Mouse (Mus musculus) adrenal gland, postnatal 36 days (tissue): ENCODE data around the gene Entr1. TPM values are rescaled to one million over a fixed set of nuclear protein-coding genes. Genes with fewer than 3 reads are reported as not detected.

ENCODE experiments used
- DNase-seq, 2 experiments: peaks; one replicate each; pipeline ENCODE4 v3.0.0; 2021; ENCODE audit warnings: mixed read lengths in 1 of 2
- long read RNA-seq, 2 experiments: library from polyadenylated mRNA; stranded (forward); transcript quantifications; one replicate each; pipeline ENCODE4 v2.0.0; 2021; ENCODE audit warnings: borderline sequencing depth in 2 of 2
- total RNA-seq, 2 experiments: library from RNA; stranded (reverse); gene quantifications; 2 replicates each; pipeline ENCODE4 v1.2.3; 2021

The Entr1 gene
- total RNA-seq: 100 to 1,000 TPM in 1 of 2 experiments, 10 to 100 TPM in 1; 97.9 to 102 TPM
- long read RNA-seq, experiment 1, transcript Entr1-201 (9 exons, 2,031 nt): minor isoform, 34 of 149 reads
- long read RNA-seq, experiment 1, transcript Entr1-204 (10 exons, 2,193 nt): minor isoform, 10 of 149 reads
- long read RNA-seq, experiment 1, transcript Entr1-202 (8 exons, 1,955 nt): major isoform, 35 of 149 reads
- long read RNA-seq, experiment 1, partial matches to known transcripts: 18 of 149 reads
- long read RNA-seq, experiment 1, other reads (novel, unspliced or antisense): 50 of 149 reads
- long read RNA-seq, experiment 2, transcript Entr1-201 (9 exons, 2,031 nt): major isoform, 14 of 51 reads
- long read RNA-seq, experiment 2, transcript Entr1-202 (8 exons, 1,955 nt): minor isoform, 13 of 51 reads
- long read RNA-seq, experiment 2, partial matches to known transcripts: 2 of 51 reads
- long read RNA-seq, experiment 2, other reads (novel, unspliced or antisense): 17 of 51 reads

DNA sequence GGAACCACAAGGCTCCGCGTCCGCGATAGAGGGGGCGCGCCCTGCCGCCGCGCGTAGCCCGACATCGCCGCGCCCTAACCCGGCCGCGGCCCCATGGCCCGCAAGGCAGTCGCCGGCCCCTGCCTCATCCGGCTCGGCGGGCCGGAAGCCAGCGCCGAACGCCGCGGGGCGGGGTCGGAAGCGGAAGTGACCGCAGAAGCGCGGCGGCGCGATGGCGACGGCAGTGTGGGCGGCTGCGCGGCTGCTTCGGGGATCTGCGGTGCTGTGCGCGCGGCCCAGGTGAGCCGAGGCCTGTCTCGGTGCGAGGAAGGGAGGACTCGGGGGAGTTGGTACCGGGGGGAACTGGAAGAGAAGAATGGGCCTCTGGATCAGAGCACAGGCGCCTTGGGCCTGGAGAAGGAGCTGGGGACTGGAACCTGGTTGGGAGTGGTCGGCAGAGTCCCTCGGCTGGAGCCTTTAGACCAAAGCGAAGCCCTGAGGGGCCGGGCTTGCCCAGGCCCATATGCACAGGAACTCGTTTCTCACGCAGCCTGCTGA lies at the start of gene Entr1, which contains the start of gene Pmpca:
TSS of gene Entr1 (minus strand) at position 163 of the 537 bp plus-strand sequence.
TSS of gene Pmpca (plus strand) at position 186 of the 537 bp plus-strand sequence.
- peak; percentile 90 to 93 for DNase-seq

DNA sequence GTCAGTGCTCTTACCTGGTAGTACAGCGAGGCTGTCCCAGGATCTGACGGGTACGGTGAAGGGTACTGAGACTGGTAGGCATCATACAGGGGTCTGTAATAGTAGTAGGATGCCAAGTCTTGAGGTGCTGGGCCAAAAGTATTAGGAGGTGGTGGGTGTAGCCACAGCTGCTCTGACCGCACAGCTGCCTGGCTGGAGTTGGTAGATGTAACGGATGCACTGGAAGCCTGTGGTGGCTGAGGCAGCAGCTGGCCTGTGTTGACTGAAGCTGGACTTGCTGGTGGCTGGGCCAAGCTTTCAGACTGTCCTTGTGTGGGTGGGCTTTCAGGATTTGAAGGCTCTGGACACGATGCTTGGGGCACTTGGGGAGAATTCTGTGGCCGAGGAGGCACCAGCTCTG lies 49.3 kb upstream of the Entr1 start:
- no peak for DNase-seq

DNA sequence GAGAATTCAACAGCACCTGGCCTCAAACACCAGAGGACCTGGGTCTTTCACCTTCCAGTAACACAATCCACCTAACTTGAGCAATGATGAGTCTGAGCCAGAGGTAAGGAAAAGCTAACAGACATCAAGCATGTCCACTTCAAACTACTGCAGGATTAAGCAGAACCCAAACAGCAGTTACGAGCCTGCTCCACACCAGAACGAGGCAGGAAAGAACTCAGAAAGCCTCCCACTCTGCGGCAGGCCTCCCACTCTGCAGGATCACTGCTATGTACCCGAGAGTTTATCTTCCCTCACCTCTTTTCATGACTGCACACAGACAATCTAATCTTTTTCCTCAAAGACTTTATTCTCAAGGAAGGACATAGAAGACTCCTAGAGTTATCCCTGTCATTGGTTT lies 48.1 kb upstream of the Entr1 start:
- no peak for DNase-seq

DNA sequence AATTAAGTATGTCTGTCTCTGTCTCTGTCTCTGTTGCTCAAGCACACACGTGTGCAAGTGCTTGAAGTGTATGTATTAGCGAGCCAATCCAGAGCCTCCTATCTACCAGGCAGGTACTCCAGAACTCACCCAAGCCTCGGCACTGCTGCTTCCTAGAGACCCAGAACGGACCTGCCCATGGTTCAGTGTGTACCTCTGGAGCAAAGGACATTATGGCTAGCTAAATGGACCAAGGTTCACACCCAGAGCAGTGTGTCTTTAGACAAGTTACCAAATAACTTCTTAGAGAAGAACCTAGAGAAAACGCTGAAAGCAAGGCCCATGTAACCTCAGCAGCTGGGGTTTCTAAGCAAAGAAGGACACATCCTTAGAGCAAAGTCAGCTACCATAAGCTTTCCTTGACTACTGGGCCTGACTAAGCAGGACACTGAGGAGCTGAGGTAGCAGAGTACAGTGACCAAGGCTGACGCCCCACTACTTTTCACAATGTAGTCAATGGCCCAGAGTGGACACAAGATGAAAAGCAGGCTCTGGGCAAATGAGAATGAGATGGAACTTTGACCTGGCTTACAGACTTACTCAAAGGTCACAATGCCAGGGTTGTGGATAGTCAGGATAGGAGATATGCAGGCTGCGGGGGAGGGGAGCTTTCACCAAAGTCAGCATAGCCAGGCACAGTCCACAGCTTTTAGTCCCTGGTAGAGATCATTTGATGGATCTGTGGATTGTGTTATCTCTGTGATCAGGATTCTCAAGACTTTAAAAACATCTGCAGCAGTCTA lies 45.9 kb upstream of the Entr1 start:
- DNase-seq: no peak

DNA sequence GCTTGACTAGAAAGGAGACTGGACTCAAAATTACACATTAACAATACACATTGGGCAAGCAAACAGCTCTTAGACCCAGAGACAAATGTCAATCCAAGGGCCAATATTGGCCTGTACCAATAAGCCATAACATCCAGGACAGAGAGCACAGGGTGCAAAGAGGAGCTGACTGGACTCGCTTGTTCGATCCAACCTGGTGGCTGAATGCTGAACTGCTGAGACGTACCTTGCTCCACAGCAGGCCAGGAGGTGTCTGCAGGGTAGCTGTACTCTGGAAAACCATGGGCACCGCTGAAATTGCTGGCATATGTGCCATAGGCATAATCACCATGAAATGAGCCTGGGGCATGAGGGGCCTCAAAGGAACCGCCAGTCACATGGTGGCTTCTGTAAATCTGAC lies 40.7 kb upstream of the Entr1 start:
- no peak for DNase-seq

DNA sequence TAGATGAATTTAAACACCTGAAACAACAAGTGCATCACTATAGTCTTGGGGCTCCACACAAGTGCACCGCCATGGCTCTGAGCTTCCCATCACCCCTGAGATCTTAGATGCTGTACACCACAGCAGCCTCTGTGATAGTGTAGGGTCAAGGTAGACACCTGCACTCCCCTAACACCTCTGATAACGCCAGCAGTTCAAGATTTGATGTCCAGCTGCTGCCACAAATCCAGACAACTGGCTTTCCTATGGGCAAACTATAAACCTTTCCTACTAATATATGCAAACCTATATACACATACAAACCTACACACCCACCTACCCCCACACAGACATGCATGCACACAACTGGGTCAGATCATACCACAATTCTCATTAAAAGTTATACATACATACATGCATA lies 35.4 kb upstream of the Entr1 start:
- DNase-seq: no peak

DNA sequence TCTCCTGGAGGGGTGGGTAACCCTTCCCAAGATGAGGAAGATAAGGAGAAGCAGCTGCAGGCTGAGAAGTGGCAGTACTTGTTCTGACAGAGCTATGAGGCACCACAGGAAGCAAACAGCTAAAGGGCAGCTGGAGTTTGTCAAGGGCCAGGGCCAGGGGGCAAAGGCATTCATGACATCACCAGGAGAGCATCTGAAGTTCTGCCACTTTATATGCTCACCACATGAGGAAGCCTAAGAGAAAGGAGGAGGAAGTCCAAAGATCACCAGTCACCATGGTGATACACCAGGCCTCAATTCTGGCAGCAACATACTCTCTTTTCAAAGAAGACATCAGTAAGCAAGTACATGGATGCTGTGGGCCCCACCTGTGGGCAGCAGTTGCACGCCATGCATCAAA lies 34.0 kb upstream of the Entr1 start:
- no peak for DNase-seq

DNA sequence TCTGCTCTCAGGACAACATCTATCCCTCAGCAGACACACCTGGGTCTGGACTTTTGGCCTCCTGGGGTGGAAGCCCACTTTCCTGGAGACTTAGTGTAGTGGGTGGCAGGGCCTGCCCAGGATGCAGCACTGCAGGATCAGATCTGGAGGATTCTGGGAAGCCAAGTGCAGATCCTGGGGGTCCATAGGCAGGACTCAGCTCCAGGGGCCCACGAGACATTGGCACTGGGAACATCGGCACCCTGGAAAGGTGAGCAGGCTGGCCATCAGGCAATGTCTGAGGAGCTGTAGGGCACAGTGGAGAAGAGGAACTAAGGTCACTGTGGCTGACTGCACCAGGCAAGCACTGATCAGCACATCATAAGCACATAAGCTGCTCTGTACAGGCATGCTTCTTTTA lies 32.9 kb upstream of the Entr1 start:
- no peak for DNase-seq

DNA sequence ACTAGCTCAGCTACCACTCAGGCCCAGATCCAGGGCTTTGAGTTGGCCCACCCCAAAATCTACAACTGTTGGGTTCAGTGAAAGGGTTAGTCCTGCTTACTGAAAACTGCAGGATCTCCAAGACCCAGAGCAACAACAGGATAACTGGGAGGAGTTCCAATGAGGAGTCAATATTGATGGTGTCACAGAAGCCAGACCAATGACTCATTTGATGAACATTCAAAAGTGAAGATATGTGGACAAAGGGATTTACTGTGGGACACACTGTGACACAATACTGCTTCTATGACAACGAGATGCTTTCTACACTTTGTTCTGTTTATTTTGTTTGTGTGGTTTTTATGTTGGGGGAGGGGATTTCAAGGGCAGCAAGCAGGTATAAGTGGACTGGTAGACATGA lies 29.0 kb upstream of the Entr1 start:
- DNase-seq: no peak

DNA sequence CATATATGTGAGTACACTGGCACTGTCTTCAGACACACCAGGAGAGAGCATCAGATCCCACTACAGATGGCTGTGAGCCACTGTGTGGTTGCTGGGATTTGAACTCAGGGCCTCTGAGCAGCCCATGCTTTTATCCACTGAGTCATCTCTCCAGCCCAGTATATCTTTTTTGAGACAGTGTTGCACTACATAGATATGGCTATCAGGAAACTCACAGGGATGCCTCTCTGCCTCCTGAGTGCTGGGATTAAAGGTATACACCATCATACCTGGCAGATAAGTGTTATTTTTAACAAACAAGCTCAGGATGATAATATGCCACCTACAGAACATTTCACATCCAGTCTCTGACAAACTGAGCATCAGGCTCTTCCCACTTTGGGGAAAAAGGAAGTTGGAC lies 27.9 kb upstream of the Entr1 start:
- no peak for DNase-seq

DNA sequence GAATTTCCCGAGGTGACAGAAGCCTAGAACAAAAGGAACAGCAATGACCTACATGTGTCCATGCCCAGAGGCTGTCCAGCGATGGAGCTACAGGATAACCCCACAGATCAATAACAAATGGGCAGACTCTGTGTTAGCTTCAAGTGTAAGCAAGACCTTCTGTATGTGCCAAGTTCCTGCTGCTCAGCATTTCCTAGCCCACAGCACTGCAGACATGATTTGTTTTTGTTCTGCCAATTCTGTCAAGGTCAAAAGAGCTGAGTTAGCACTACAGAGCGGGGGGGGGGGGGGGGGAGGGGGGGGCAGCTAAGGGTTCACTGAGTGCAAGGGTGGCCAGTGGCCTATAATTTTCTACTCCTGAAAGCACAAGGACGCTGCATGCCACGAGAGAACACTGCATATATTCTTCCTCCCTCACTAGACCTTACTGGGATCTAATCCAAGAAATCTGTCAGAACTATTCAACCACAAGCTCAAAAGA lies 21.9 kb upstream of the Entr1 start:
- DNase-seq: peak; percentile 47 to 53

DNA sequence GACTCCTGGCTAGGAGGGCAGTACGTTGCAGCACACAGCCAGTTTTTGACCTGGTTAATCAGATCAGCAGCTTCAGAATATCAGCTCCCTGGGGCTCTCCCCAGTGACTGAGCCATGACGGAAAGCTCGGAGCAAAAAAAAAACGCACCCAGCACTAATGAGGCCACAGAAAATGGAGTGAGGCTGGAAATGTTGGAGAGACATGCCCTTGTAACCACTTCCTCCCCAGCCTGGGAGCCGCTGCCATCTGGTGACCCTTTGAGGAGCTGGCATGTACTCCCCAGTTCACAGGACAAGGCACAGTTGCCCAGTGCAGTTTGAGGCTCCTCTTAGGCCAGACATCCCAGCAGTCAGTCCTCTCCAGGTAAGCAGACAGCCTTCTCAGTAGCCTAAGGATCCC lies 21.0 kb upstream of the Entr1 start:
- DNase-seq: no peak

DNA sequence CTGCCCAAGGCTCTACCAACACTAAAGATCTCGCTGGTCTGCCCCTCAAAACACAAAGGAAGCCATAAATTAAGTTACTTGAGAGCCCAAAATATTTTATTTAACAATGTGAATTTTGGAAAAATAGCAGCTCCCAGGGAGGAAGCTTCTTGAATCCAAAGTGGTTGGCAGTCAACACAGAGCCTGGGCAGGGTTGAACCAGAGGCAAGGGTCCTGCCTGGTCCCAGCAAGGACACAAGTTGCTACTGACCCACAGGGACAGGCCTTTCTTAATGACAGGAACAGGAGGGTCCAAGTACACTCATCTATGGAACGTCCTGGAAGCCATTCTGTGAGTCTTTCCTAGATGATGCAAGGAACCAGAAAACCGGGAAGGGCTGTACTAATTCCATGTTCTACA lies 20.2 kb upstream of the Entr1 start:
- DNase-seq: no peak

DNA sequence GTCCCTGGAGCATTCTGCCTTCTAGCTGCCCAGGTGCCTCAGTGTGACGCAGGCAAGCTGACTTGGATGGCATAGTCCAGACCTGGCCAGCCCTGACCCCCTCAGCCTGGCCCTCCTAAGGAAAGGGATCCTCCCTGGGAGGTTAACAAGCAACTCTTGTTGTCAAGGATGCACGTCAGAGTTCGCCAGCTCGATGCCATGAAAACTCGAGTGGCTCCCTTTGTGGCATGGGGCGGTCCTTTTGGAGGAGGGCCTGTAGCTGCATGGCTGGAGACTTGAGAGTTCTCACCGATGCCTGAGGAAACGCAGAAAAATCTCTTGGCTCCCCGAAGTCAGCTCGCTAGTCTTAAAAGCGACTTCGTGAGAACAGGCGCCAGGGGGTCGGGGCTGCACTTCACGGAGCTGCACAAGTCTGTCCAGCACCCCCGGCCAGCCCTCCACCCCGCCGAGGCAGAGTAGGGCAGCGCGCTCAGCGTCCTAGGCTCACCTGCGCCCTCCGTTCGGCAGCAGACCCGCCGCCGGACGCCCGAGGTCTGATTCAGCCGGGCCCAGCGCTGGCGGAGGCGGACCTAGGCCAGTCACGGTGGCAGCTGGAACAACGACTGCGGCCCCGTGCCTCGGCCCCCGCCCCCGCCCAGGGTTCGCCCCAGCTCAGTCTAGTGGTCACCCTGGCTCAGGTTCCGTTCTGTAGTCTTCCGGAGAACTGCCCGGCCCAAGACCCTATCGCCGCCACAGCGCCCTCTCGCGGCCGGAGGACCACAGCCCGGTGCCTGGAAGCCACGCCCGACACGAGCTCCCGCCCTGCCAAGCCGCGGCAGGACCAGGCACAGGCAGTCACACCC lies 19.6 kb upstream of the Entr1 start, which contains the start of gene Inpp5e:
TSS of gene Inpp5e (minus strand) at position 689 of the 842 bp plus-strand sequence.
- DNase-seq: peak; percentile 99

DNA sequence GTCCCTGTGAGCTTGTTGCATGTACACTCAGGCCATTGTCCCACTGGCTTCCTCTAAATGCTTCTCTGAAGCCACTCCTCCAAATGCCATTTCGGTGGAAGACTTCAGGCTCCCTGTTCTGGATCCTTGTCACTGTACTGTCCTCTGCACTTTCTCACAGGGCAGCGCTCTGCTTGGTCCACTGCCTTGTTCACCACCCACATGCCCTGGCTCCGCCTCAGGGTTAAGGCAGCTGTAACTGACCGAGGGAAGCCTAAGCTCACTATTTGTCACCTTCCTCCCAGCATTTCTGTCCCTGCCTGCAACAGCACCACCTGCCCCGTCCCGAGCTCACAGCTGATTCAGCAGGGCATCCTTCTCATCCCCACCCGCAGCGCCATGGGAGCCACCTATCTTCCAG lies 14.2 kb upstream of the Entr1 start:
- DNase-seq: no peak

DNA sequence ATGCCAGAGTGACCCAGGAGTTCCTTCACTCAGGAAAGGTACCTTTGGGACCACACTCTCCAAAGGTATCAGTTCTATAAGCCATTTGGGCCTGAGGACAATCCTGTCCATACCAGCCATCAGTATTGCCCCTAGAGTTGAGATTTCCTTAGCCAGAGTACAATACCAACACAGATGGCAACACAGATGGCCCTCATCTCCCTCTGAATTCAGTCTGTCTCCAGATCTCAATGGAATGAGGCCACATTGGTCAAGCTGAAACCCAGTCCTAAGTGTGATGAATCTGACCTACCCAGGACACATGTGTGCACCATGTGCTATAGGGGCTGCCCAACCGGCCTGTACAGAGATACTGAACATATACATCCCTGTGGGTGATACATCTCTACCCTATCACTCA lies 13.1 kb upstream of the Entr1 start:
- DNase-seq: no peak

DNA sequence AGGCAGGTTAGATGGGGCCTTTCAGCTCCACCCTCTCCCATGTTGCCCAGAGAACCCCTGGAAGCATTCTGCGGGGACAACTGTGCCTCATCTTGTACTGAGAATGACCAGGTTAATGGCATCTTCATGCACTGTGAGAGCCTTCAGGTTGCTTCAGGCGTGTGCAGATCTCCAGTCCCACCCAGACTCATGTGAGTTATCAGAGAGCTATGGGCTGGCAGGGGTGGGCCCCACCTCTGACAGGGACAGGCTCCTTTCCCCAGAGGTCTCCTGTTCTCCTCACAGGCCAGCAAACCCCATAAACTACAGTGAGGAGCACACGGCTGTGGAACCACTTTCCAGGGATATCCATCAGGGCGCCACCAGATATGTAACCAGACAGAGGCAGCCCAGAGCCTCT lies 11.9 kb upstream of the Entr1 start:
- DNase-seq: no peak

DNA sequence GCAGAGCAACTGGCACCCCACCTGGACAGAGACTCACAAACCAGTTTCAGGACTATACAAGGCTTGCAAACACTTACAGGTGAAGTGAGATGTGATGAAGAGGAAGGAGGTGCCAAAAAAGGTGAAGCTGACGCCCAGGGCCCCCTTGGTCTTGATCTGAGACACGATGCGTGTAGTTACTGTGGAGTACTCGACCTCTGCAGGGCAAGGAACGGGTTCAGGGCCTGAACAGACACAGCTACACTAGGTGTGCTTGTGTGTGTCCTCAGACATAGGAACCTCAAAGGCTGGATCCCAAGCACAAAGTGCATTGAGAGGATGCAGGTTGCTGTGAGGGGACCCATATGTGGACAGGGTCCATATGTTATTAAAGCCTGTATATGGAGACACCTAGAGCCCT lies 11.2 kb upstream of the Entr1 start:
- no peak for DNase-seq

DNA sequence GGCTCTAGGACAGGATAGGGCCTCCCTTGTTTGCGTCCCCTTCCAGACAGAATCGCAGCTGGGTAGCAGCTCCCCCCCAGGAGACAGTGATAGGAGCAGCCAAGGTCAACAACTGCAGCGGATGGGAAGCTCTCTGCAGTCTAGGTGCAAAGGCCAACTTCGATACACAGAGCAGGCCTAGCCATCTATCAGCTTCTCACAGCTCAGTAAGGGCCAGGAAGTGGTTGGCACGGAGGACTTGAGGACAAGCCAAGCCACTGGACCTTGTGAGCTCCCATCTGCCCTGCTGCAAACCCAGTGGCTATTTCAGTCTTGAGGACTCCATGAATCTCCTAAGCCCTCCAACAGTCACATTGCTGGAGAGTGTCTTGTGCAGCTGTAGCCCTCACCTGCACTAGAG lies 10.5 kb upstream of the Entr1 start:
- no peak for DNase-seq

DNA sequence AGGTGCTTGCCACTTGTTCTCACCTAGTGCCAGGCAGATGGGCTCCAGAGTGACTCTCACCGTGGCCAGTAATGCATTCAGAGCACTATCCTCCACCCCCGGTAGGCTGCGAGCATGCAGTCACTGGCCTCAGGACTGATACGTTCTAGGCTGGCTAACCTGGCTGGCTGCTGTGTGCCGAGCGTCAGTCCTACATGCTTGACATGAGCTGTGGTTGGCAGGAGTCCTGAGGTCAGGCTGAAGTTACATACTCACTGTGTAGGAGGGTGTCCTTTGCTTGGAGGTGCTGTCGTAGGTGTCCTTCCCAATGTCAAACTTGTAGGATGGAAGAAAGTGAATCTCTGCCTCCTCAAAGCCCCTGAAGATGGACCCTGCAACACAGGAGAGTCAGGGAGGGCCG lies 9.9 kb upstream of the Entr1 start:
- DNase-seq: no peak

DNA sequence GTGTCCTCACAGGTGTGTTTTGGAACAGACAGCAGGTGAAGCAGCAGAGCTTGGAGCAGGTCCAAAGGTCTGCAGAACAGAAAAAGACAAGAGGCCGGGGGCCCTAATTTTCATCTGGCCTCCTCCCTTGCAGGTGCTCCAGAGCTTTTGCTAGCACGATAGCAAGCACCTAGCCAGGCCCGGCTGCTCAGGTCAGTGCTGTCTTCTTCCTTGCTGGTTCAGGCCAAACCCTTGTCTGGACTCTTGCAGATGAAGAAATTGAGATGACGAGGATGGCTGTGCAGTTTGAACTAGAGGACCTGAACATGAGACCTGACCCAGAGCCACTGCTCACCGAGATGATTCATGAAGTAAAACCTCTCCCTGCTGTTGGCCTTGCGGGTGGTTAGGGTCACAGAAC lies 2.5 kb upstream of the Entr1 start:
- no peak for DNase-seq

DNA sequence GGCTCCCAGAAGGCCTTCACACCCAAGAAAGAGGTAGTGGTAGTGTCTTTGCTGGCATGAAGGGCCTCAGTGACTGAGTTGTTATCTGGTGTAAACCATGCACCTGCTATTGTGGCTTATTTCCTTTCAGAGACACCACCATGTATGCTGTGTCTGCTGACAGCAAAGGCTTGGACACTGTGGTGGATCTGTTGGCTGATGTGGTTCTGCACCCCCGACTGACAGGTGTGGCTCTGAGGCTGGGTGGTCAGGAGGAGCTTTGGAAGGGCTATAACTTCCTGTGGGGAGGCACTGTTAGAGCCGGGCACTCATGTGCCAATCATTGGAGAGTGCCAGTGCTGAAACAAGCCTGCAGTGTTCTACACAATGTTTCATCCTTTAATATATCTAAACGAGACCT lies 1.8 kb upstream of the Entr1 start:
- no peak for DNase-seq
